Mouse (Mus musculus) brain, embryonic 14.5 days (tissue): Measurements from ENCODE around the gene Naaladl2.

ENCODE experiments used
- CTCF ChIP-seq: fragments of 200-500 bp; IDR thresholded peaks from 2 replicates; pipeline ENCODE4 v1.5.1; 2012; ENCODE audit warnings: inconsistent platforms, mild to moderate bottlenecking, moderate library complexity, borderline replicate concordance; ENCODE audit not compliant: insufficient read depth, insufficient read length; ENCODE audit errors: extremely low read depth
- POLR2A ChIP-seq: fragments of 200-500 bp; IDR thresholded peaks from 2 replicates; pipeline ENCODE4 v1.6.1; 2012; ENCODE audit warnings: mild to moderate bottlenecking, inconsistent platforms, borderline replicate concordance; ENCODE audit not compliant: poor library complexity, insufficient read depth, insufficient read length, severe bottlenecking; ENCODE audit errors: extremely low read depth

- TF ChIP-seq CTCF (no peak), POLR2A (no peak)
Observed at GRCm38 (mm10) chr3:24071169-24071797, 1072.8 kb downstream of the Naaladl2 start.
